Mouse (Mus musculus): ENCODE results near the gene Gm3415.

- TF ChIP-seq POLR2A (IDR thresholded peaks at IDR 0.05; ENCODE audit: insufficient read length, low read depth) (no peak), E2F4 (IDR thresholded peaks at IDR 0.05; ENCODE audit: insufficient read depth) (no peak), MYOG (IDR thresholded peaks at IDR 0.05; ENCODE audit: control insufficient read depth in 1 of 3, insufficient read depth in 1 of 3, insufficient read length in 2 of 3, low read depth in 2 of 3) (no peak), USF1 (IDR thresholded peaks at IDR 0.05; ENCODE audit: low read depth) (no peak), CEBPB (IDR thresholded peaks at IDR 0.05; ENCODE audit: insufficient read depth, poor library complexity, severe bottlenecking) (no peak), POLR2AphosphoS2 (IDR thresholded peaks at IDR 0.05; ENCODE audit: insufficient read length, low read depth) (no peak), REST (IDR thresholded peaks at IDR 0.05; ENCODE audit: insufficient read depth, insufficient read length) (no peak), MAX (IDR thresholded peaks at IDR 0.05; ENCODE audit: low read depth) (no peak), TCF12 (IDR thresholded peaks at IDR 0.05; ENCODE audit: insufficient read depth, poor library complexity, severe bottlenecking) (no peak)
Measured at GRCm38 (mm10) chr5:146607816-146608215, 51.9 kb downstream of the Gm3415 start.

Measured in myocyte (in vitro differentiated cells).